Mouse (Mus musculus) embryonic facial prominence, embryonic 14.5 days (tissue): ENCODE results near the gene Pin1. TPM values are rescaled to one million over a fixed set of nuclear protein-coding genes. Genes with fewer than 3 reads are reported as not detected.
A peak's percentile ranks its signal among the peaks of the same experiment; 100 is the strongest.
"Not testable (repeated sequence)": the region's sequence is repeated elsewhere in the genome, so short reads cannot be mapped to it uniquely, and the experiment has no call there.

Experiments used
- ATAC-seq: fragments of 200-750 bp; cut with Nextera tagmentation; 2 replicates; pipeline ENCODE4 v1.8.0; 2017; ENCODE audit warnings: low read depth, moderate number of reproducible peaks, moderate TSS enrichment
- DNase-seq: peaks from one replicate; pipeline ENCODE4 v3.0.0-alpha.2; 2015; ENCODE audit warnings: low spot score
- H3K27ac ChIP-seq: fragments of 300-500 bp; sonication (generic); replicated peaks from 2 replicates; pipeline ENCODE4 v1.5.1; 2014; ENCODE audit warnings: low read depth, mild to moderate bottlenecking, low read length, moderate library complexity
- H3K27me3 ChIP-seq: fragments of 300-500 bp; sonication (generic); replicated peaks from 2 replicates; pipeline ENCODE4 v1.6.1; 2014; ENCODE audit warnings: low read length; ENCODE audit not compliant: control insufficient read depth, insufficient read depth
- H3K36me3 ChIP-seq: fragments of 300-500 bp; sonication (generic); 2 replicates; pipeline ENCODE4 v1.6.1; 2014; ENCODE audit warnings: low read length, mixed read lengths; ENCODE audit not compliant: control insufficient read depth, insufficient read depth
- H3K4me1 ChIP-seq: fragments of 300-500 bp; sonication (generic); 2 replicates; pipeline ENCODE4 v1.6.1; 2014; ENCODE audit warnings: antibody characterized with exemption, low read length; ENCODE audit not compliant: control insufficient read depth, insufficient read depth
- H3K4me2 ChIP-seq: fragments of 300-500 bp; sonication (generic); 2 replicates; pipeline ENCODE4 v1.6.1; 2014; ENCODE audit warnings: low read depth, mild to moderate bottlenecking, low read length, moderate library complexity, mixed read lengths
- H3K4me3 ChIP-seq: fragments of 300-500 bp; sonication (generic); 2 replicates; pipeline ENCODE4 v1.5.1; 2014; ENCODE audit warnings: low read depth, mild to moderate bottlenecking, low read length
- H3K9ac ChIP-seq: fragments of 300-500 bp; sonication (generic); 2 replicates; pipeline ENCODE4 v1.6.1; 2014; ENCODE audit warnings: low read depth, mild to moderate bottlenecking, low read length, moderate library complexity, mixed read lengths
- H3K9me3 ChIP-seq: fragments of 300-500 bp; sonication (generic); 2 replicates; pipeline ENCODE4 v1.6.1; 2016; ENCODE audit warnings: low read length; ENCODE audit not compliant: control insufficient read depth
- WGBS: fragments of 180-500 bp; shearing (Covaris S2); extraction: QIAGEN DNeasy Blood & Tissue Kit; methylation state at CpG from one replicate; pipeline ENCODE4 v1.1.7; 2014; 5-methylcytosine and 5-hydroxymethylcytosine counted together
- polyA plus RNA-seq: library from polyadenylated mRNA; unstranded; fragments of >200 nt; fragmentation: Nextera tagmentation; extraction: Ambion mirVana; gene quantifications from 2 replicates; pipeline ENCODE4 v1.2.1, GENCODE M21; 2014

Pin1 gene
- 46.3 and 48.1 TPM in 2 replicates for polyA plus RNA-seq

GRCm38 (mm10) chr9:20651602-20652259 lies at the start of gene Pin1:
Gene Pin1 (plus strand): TSS chr9:20652095.
- Histone ChIP-seq H3K4me3 (peak within 1 kb of the TSS; percentile 94), H3K4me1 (0 out of 2 replicates have a peak, but pooled peaks cover 9% of the 10 kb centered on the region), H3K4me2 (peak within 1 kb of the TSS; percentile 71), H3K27me3 (no peaks in the 10 kb centered on the region), H3K27ac (peak within 1 kb of the TSS; percentile 65; the same call in 1 of the 2 replicates), H3K9ac (peak within 1 kb of the TSS; percentile 91), H3K9me3 (no peaks in the 10 kb centered on the region), H3K36me3 (peaks cover 49% of the 10 kb centered on the region)
- DNase-seq (peak; percentile 100), ATAC-seq (peak; percentile 100)
- WGBS, result 0% methylated on average over 45 of the region's 45 CpGs

GRCm38 (mm10) chr9:20606269-20606668 lies 45.6 kb upstream of the Pin1 start:
- Histone ChIP-seq H3K9me3 (no peaks in the 10 kb centered on the region), H3K36me3 (0 out of 2 replicates have a peak, but pooled peaks cover 16% of the 10 kb centered on the region), H3K4me3 (peak overlapping the region; percentile 75; the same call in 1 of the 2 replicates), H3K4me2 (peak overlapping the region; percentile 70), H3K4me1 (peaks cover 12% of the 10 kb centered on the region), H3K27me3 (no peaks in the 10 kb centered on the region), H3K9ac (no peak overlapping the region), H3K27ac (no peak overlapping the region)
- DNase-seq (no peak), ATAC-seq (no peak)
- 96% methylated on average over 1 of the region's 1 CpGs for WGBS

- Histone ChIP-seq H3K4me3 (peak overlapping the region; percentile 75), H3K27ac (peak overlapping the region; percentile 98), H3K4me1 (peaks cover 12% of the 10 kb centered on the region), H3K9ac (peak overlapping the region; percentile 93), H3K9me3 (no peaks in the 10 kb centered on the region), H3K36me3 (0 out of 2 replicates have a peak, but pooled peaks cover 16% of the 10 kb centered on the region), H3K4me2 (peak overlapping the region; percentile 70), H3K27me3 (no peaks in the 10 kb centered on the region)
- under 1% methylated on average over 57 of the region's 57 CpGs for WGBS
- DNase-seq, result peak; percentile 97
- ATAC-seq, result peak; percentile 92
These were observed 44.6 kb upstream of the Pin1 start for GRCm38 (mm10) chr9:20607100-20607974.

GRCm38 (mm10) chr9:20609831-20610464 lies 41.9 kb upstream of the Pin1 start:
- Histone ChIP-seq H3K27ac (no peak overlapping the region), H3K27me3 (no peaks in the 10 kb centered on the region), H3K36me3 (0 out of 2 replicates have a peak, but pooled peaks cover 16% of the 10 kb centered on the region), H3K4me1 (peaks cover 12% of the 10 kb centered on the region), H3K9ac (no peak overlapping the region), H3K4me2 (no peak overlapping the region), H3K4me3 (no peak overlapping the region), H3K9me3 (no peaks in the 10 kb centered on the region)
- DNase-seq (no peak), ATAC-seq (no peak)
- WGBS, result 85% methylated on average over 5 of the region's 5 CpGs

GRCm38 (mm10) chr9:20611976-20612375 lies 39.9 kb upstream of the Pin1 start:
- Histone ChIP-seq H3K4me1 (peaks cover 7% of the 10 kb centered on the region; the same call in 1 of the 2 replicates), H3K4me3 (no peak overlapping the region), H3K4me2 (no peak overlapping the region), H3K27ac (no peak overlapping the region), H3K27me3 (no peaks in the 10 kb centered on the region), H3K9me3 (no peaks in the 10 kb centered on the region), H3K9ac (no peak overlapping the region), H3K36me3 (0 out of 2 replicates have a peak, but pooled peaks cover 16% of the 10 kb centered on the region)
- WGBS, result 84% methylated on average over 5 of the region's 5 CpGs
- ATAC-seq, result no peak
- DNase-seq, result no peak

GRCm38 (mm10) chr9:20616685-20617084 lies 35.2 kb upstream of the Pin1 start:
- 94% methylated on average over 2 of the region's 2 CpGs for WGBS

GRCm38 (mm10) chr9:20631332-20631731 lies 20.6 kb upstream of the Pin1 start:
- Histone ChIP-seq H3K27me3 (no peaks in the 10 kb centered on the region), H3K9me3 (no peaks in the 10 kb centered on the region), H3K36me3 (no peaks in the 10 kb centered on the region), H3K4me2 (no peak overlapping the region), H3K27ac (no peak overlapping the region), H3K4me3 (no peak overlapping the region), H3K4me1 (no peaks in the 10 kb centered on the region), H3K9ac (no peak overlapping the region)
- no peak for ATAC-seq
- 97% methylated on average over 2 of the region's 2 CpGs for WGBS
- DNase-seq, result no peak

More at GRCm38 (mm10) chr9:20616685-20617084, 35.2 kb upstream of the Pin1 start:
- no peak for DNase-seq
- no peak overlapping the region for H3K27ac ChIP-seq
- ATAC-seq, result no peak
- H3K9me3 ChIP-seq, result no peaks in the 10 kb centered on the region
- H3K36me3 ChIP-seq, result 0 out of 2 replicates have a peak, but pooled peaks cover 3% of the 10 kb centered on the region
- no peak overlapping the region for H3K4me3 ChIP-seq
- no peaks in the 10 kb centered on the region for H3K27me3 ChIP-seq
- no peak overlapping the region for H3K9ac ChIP-seq
- no peak overlapping the region for H3K4me2 ChIP-seq
- H3K4me1 ChIP-seq, result no peaks in the 10 kb centered on the region

GRCm38 (mm10) chr9:20635676-20636075 lies 16.2 kb upstream of the Pin1 start:
- H3K4me1 ChIP-seq, H3K27ac ChIP-seq, H3K9me3 ChIP-seq, H3K9ac ChIP-seq, DNase-seq, H3K4me3 ChIP-seq, H3K27me3 ChIP-seq, ATAC-seq, H3K4me2 ChIP-seq: not testable (repeated sequence)
- WGBS, result 85% methylated on average over 8 of the region's 8 CpGs
- H3K36me3 ChIP-seq, result peaks cover 31% of the 10 kb centered on the region
